Mouse (Mus musculus) T-helper 2 cell (primary cell): ENCODE results near the gene Kndc1.

Experiments used
- in situ Hi-C: fragments of 300-600 bp; cut with MboI, MseI; formaldehyde crosslinking; loops from one replicate; pipeline ENCODE4 v1.15.1; 2025; ENCODE audit warnings: high pct_unique_total_duplicates

The Kndc1 gene

DNA sequence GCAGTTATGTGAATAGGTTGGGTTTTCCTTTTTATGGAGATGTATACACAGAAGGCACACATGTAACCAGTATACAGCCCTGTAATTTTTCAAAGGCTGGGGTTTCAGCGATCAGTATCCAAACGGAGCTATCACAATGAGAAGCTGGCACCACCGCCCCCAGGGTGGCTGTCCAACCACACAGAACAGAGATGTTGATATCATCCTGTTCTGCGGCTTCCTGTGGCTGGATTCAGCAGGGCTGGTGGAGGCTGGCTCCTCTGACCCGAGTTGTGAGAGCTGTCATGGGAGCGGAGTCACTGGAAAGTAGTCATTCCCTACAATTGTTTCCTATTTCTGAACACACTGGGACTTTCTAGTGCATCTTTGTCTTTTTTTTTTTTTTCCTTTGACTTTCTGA is 10.8 kb downstream of the Kndc1 start:
- in situ Hi-C loops = no loop called here

DNA sequence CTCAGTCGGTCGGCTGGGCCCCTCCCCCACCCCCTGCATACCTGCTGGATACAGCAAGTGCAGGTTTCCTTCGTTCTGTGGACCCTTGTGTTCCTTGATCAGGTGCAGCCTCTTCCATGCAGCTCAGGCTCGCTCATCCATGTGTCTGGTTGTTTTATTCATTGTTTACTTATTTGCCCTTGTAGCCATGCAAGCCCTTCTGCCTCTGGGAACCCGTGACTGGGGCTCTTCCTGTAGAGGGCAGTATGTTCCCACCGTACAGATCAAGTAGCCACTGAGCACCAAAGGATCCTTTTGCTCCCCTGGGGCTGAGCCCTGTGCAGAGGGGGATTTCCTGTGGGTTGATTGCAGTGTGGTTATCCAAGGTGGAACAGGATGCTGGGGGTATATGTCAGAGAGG is 11.2 kb downstream of the Kndc1 start:
- in situ Hi-C loops = no loop called here

DNA sequence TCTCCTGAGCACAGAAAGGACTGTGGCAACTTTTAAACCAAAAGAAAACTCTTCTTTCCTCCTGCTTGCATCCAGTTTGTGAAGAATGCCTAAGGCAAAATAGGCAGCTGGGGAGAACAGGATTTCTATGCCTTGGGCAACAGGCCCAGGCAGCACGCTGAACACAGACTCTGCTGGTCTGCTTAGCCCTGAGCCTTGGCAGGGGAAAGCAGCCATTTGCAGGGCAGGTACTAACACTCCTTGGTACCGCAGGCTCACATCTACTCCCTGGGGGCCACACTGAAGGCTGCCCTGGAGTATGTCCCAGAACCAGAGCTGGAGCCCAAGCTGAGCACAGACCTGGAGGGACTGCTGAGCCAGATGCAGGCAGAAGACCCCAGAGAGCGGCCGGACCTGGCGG is 13.7 kb downstream of the Kndc1 start:
- in situ Hi-C loops = no loop called here

DNA sequence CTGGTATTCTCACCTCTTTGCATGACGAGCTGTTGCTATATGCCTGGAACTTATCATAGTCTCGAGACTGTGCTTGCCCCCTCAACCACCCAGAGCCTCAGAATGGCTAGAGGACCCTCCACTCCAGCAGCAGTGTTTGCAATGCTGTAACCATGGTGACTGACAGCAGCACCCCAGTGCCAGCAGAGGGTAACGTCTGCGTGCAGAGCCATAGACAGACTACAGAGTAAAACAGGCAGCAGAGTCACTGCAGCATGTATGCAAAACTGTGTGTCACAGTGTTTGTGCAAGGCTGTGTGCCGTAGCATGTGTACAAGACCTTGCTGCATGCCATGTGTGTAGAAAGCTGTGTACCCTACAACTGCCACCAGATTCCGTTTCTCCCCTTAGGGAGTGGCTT is 15.0 kb downstream of the Kndc1 start:
- in situ Hi-C loops = no loop called here

DNA sequence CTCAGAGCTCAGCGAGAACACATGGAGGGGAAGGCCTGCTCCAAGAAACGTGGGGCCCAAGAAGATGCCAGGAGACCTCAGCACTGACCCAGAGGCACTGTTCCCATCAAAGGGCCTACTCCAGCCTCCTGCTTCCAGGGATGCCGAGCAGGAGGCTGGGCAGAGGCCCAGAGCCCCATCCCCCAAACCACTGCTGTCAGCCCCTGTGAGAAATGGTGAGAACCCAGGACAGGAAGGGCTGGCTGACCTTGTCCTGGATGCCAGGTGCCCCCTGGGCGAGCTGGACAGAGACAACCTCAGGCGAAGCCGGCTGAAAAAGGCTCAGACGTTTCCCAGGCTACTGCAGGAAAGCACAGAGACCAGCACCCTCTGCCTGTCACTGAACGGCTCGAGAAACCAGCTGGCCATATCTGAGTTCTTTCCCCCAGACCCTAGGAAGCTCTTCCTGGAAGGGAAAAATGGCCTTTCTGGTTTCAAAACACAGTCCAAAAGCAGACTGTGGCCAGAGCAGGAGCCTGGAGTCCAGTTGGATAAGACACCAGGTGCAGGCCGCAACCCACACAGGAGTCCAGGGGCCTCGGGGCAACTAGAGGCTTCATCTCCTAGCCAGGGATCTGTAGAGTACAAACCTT is 15.8 kb downstream of the Kndc1 start:
- in situ Hi-C loops = no loop called here

DNA sequence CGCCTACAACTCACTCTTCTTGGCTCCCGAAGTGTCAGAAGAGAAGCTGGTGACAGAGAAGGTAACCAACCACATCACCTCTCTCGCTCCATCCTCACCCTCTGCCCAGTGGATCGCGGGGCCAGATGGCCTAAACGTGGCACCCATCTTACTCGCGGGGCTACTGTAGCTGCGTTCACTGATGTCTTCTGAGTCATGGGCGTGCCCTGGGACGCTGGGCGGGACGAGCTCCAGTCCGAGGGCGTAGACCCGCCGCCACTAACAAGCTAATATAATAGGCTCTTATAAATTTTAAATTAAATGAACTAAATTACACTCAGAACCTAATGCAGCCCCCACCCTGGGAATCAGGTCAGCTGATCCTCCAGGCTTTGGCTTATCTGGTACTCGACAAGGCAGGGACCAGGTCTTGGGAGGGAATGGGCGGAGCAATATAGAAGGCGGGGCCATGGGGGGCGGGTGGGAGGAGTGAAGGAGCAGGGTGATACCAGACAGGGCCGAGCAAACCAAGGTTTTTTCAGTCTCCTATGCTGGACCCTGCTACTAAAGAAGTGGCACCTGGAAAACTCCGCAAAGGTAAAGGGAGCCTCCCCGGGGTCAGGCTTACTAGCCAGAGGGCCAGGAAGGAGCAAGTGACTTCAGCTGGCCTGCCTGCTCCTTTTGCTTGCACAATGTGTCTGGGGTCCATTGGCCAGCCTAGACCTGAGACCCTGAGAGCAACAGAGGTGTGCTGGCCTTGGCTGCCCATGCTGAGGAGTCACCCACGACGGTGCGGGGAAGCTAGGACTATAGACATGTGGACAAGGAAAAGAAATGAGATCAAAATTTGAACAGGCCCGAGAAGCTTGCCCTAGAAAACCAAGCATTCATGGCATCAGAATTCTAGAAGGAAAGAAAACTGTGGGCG is 19.9 kb downstream of the Kndc1 start:
- in situ Hi-C loops = loop anchor here (5.0 kb wide), 1 partner anchor 38 kb away; no protein-coding TSS in a partner anchor

DNA sequence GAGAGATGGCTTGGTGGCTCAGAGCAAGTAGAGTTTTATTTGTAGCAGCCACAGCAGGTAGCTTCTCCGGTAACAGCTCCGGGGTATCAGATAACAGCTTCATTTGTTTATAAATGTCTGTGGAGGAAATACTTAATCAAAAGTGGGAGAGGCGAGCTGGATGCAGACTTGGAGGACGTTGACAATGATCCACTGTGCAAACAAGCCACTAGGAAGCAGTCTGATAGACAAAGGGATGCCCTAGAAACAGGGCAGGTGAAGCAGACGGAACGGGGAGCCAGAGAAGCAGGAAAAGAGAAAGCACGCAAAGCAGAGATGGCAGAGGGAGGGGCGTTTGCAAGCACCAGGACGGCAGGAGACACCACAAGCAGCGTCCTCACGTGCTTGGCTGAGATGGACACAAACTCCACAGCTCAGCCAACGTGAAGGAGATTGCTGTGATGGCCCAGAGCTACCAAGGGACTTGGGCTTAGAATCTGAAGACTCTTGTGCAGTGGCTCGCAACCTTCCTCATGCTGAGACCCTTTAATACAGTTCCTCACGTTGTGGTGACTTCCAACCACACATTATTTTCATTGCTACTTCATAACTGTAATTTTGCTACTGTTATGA is 21.3 kb downstream of the Kndc1 start:
- in situ Hi-C loops = loop anchor here (5.0 kb wide), 1 partner anchor 37 kb away; no protein-coding TSS in a partner anchor

DNA sequence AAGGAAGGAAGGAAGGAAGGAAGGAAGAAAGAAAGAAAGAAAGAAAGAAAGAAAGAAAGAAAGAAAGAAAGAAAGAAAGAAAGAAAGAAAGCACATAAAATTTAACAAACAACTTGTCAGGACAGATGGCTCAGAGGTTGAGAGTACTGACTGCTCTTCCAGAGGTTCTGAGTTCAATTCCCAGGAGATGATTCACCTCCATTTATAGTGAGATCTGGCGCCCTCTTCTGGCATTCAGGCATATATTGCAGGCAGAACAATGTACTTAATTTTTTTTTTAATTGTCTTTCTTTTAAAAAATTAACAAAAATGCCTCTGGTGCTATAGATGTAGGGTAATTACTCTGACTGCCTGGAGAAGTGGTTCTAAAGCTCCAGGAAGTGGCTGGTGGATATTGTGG is 21.8 kb downstream of the Kndc1 start:
- in situ Hi-C loops = loop anchor here (5.0 kb wide), 1 partner anchor 36 kb away; no protein-coding TSS in a partner anchor

DNA sequence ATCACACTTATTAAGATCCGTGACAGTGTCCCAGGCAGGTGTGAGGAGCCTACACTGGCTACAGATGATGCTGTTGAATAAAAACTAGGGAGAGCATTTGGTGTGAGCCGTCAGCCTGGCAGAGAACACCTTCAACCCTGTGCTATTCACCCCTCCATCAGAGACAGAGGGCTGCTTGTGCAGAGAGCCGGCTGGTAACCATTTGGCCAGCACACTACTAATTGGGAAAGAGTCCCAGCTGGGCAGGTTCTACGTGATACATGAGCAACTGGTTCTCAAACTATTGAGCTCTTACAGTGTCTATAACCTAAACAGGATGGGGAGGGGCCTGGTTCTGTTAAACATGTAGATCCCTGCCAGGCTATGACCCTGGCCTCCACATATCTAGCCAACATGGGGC is 23.8 kb downstream of the Kndc1 start:
- in situ Hi-C loops = loop anchor here (5.0 kb wide), 1 partner anchor 34 kb away; no protein-coding TSS in a partner anchor

DNA sequence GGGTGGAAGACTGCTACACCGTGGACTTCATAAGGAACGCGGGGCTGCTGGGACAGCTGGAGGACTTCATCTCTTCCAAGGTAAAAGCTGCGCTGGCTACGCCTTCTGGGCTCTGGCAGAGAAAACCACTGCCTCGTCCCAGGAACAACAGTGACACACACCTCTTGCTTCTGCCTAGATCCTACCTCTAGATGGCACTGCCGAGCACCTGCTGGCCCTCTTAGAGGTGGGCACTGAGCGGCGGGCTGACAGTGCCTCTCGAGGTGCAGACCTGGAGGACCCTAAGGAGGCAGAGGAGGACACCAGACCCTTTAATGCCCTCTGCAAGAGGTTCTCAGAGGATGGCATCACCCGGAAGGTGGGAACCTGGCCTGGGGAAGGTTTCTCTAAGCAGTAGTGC is 36.2 kb downstream of the Kndc1 start:
- in situ Hi-C loops = no loop called here

DNA sequence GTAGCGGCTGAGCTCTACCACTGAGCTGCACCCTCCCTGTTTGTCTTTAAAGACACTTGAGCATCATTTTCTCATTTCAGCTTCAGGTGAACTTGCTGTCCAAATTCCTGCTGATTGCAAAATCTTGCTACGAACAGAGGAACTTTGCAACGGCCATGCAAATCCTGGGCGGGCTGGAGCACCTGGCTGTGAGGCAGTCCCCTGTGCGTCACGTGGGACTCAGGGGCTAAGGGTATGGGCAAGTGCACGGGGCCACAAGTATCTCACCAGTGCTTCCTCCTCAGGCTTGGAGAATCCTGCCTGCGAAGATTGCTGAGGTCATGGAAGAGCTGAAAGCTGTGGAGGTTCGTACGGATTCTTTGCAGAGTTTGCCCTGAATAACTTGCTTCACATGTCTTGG is 42.2 kb downstream of the Kndc1 start:
- in situ Hi-C loops = no loop called here

DNA sequence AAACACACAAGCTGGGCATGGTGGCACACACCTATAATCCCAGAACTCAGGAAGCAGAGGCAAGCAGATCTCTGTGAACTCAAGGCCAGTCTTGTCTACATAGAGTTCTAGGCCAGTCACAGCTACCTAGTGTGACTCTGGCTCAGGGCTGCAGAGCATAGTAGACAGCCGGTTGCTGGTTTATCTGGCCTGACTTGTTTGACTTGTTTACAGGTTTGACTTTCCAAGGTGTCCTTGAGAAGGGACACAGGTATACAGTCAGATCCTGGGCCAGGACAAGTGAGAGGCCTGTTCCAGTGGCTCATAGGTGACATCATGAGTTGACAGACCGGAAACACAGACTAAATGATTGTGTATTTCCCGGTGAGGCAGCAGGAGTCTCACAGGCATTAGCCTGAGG is 42.6 kb downstream of the Kndc1 start:
- in situ Hi-C loops = no loop called here

DNA sequence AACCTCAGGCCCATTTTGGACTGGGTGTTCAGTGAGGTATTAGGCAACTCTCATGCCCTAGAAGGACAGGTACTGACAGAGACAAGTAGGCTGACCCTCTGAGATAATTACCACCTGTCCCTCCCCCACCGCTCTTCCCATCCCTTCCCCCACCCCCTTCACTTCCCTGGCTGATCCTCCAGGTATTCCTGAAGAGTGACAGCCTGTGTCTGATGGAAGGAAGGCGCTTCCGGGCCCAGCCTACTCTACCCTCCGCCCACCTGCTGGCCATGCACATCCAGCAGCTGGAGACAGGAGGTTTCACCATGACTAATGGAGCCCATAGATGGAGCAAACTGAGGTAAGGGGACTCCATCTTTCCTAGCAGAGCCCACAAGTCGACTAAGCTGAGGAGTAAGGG is 43.3 kb downstream of the Kndc1 start:
- in situ Hi-C loops = no loop called here

DNA sequence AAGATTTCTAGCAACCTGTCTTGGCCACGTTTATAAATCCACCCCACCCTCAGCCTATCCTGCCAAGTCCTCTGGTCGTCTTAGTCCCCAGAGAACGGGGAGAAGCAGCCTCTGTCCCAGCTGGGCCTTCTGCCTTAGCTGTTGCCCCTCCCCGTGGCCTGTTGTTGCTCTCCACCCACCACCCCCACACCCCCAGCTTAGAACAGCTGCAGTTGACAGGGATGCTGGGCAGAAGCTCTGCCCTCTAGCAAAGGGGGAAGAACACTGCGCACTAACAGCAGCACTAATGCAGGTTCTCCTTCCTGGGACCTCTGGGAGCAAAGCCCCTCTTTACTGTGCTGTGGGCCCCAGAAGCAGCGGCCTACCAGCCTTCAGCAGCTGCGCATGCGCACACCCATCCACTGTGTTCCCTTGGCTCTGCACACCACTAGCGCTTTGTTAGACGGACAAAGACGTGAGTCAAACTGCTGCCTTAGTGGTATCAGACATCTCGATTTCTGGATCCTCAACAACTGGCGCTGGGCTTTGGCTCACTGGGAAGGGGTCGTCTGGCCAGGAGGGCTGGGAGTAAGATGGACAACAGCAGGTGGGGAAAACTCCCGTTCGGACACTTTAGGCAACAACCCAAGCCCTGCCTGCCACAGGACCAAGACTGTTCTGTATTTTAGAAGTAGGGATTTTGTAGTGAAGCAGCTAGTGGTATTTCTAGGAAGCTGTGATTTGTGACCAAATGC is 46.1 kb downstream of the Kndc1 start:
- in situ Hi-C loops = no loop called here

DNA sequence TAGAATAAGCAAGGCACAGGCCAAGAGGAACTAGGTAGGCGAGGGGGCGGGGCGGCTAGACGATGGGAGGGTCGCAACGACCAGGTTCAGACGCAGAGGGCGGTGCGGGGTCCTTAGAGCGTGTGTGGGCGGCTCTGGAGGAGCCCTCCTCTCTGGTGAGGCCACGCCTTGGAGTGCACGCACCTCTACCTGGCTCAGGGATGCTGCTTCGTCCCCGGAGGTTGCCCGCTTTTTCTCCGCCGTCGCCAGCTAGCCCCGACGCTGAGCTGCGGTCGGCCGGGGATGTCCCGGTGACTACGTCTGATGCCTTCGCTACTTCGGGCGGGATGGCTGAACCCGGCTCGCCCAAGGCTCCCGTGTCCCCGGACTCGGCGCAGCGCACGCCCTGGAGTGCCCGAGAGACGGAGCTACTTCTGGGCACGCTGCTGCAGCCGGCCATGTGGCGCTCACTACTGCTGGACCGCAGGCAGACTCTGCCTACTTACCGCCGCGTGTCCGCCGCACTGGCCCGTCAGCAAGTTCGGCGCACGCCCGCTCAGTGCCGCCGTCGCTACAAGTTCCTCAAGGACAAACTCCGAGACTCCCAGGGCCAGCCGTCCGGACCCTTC is 49.3 kb downstream of the Kndc1 start, which contains the start of gene Utf1:
Gene Utf1 (plus strand): TSS at position 116 of the 608 bp plus-strand sequence.
- in situ Hi-C loops = no loop called here

DNA sequence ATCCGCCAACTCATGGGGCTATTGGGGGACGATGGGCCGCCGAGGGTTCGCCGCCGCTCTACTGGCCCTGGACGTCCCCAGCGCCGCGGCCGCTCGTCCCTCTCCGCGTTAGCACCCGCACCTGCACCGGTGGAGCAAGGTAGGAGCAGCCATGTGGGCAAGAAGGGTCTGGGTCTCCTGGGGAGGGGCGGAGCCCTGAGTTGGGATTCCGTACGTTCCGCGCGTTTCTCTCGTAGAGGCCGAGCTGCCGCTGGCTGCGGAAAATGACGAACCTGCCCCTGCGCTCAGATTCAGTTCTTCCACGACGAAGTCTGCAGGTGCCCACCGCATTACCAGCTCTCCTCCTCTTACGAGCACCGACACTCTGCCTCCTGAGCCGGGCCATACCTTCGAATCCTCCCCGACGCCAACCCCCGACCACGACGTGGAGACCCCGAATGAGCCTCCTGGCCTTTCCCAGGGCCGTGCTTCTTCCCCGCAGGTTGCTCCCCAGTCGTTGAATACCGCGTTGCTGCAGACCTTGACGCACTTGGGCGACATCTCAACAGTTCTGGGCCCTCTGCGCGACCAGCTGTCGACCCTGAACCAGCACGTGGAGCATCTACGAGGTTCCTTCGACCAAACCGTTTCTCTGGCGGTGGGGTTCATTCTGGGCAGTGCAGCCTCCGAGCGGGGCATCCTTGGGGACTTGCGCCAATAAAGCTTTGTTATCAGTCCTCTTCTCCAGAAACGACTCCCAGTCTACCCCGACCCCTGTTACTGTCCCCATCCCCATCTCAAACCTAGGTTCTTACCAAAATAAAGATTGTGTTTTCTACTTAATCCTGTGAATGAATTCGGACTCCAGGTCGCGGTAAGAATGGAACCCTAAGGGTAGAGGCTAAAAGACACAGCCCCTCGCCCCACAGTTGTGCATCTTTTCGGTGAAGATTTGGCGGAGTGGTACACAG is 50.1 kb downstream of the Kndc1 start:
- in situ Hi-C loops = no loop called here

DNA sequence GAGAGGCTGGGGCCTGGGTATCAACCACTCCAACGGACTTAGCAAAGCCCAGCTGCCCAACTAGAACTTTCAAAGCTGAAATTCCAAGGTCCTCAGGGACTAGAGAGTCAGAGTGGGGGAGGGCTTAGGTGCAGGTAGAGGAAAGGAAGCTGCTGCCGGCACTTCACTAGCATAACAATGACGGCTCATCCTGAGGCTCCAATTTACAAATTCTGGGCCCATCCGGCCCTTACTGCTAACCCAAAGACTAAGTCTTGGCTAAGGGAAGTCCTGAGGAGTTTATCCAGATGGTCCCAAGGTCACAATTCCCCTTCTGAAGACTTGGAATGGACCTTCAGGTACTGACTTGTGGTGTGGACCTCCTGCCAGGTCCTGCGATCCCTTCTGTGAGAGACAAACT is 51.0 kb downstream of the Kndc1 start:
- in situ Hi-C loops = no loop called here

DNA sequence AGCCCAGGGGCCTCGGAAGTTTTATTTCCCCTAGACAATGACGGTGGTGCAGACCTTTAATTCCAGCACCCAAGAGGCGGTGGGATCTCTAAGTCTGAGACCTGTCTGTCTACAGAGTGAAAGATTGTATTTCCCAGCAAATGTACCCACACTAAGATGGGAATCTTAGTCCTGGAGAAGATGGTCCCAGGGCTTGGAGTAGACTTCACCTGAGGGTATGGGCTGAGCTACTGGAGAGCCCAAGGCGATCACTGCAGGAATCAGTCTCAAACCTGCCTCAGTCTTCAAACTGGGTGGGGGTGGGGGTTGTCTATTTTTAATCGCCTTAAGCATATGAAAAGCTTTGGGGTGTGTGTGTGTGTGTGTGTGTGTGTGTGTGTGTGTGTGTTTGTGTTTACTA is 51.5 kb downstream of the Kndc1 start:
- in situ Hi-C loops = no loop called here

DNA sequence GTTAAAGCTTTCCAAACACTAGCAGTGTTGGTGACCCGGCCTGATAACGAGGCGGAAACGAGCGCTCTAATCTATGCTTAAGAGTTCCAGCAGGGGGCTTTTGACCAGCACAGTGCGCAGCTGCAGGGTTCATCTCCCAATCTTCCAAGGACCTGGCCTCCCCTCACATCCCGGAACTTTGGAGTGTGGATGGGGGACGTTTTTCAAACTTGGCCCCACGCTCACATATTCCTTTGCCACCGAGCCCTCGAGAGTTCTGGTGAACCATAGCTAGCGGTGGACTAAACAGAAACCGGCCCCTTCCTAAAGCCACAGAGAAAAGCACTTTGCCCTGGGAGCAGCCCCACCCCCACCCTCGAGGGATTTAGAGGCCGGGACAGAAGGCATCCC is 55.4 kb downstream of the Kndc1 start:
- in situ Hi-C loops = loop anchor here (5.0 kb wide), 1 partner anchor 33 kb away; no protein-coding TSS in a partner anchor
